Comparison of ENCODE assay signal across 11 mouse cellular contexts in genomic region chr2:132017611-132018010, GRCm38 (mm10). TPM values are rescaled to one million over a fixed set of nuclear protein-coding genes. Genes with fewer than 3 reads are reported as not detected.
A peak's percentile ranks its signal among the peaks of the same experiment; 100 is the strongest.
DNase-seq lines count a peak whose midpoint lies in the region; ATAC-seq and TF ChIP-seq lines count a peak whose summit lies in the region.
"Had no signal": no experiment of that assay in that cellular context is flagged by ENCODE, and none has a peak within 500 bp of the region (broad histone marks: within the 10 kb centered on the region; RNA-seq: fewer than 3 reads in every experiment).

No protein-coding gene starts in this region.

- H3K27ac ChIP-seq in lung, embryonic 14.5 days (ENCODE audit: low read depth) = no peak overlapping the region
- H3K27ac ChIP-seq in bone marrow macrophage, adult 2 months (ENCODE audit: insufficient read depth, low read depth, low read length) = peak overlapping the region; percentile 94
- no peak overlapping the region for H3K27ac ChIP-seq in neural tube, embryonic 15.5 days (replicated peaks)
- no peak overlapping the region for H3K27ac ChIP-seq in left cerebral cortex, adult 2 months
- no peak overlapping the region for H3K27ac ChIP-seq in hindbrain, embryonic 16.5 days (ENCODE audit: low read depth, low read length)
- H3K27ac ChIP-seq: heart, adult 2 months had no signal

- no peaks in the 10 kb centered on the region for H3K27me3 ChIP-seq in lung, embryonic 14.5 days (ENCODE audit: insufficient read depth, low read length)
- H3K27me3 ChIP-seq in neural tube, embryonic 15.5 days (replicated peaks) = no peaks in the 10 kb centered on the region
- no peaks in the 10 kb centered on the region for H3K27me3 ChIP-seq in hindbrain, embryonic 16.5 days (replicated peaks; ENCODE audit: control insufficient read depth, insufficient read depth, low read length)

- peak; percentile 79; the same call in 1 of the 2 replicates for ATAC-seq in lung, embryonic 14.5 days (ENCODE audit: insufficient read depth)
- ATAC-seq in megakaryocyte progenitor cell, adult 5-6 weeks (replicated peaks; ENCODE audit: poor library complexity) = peak; percentile 18; the same call in 1 of the 2 replicates
- ATAC-seq in neural tube, embryonic 15.5 days (ENCODE audit: low FRiP score) = no peak
- no peak for ATAC-seq in hindbrain, embryonic 16.5 days

- no peak overlapping the region for H3K4me3 ChIP-seq in lung, embryonic 14.5 days (ENCODE audit: low read depth, low read length)
- no peak overlapping the region for H3K4me3 ChIP-seq in lung, adult 2 months (replicated peaks; ENCODE audit: extremely low read depth, low read depth, low read length)
- no peak overlapping the region for H3K4me3 ChIP-seq in bone marrow macrophage, adult 2 months (ENCODE audit: insufficient read depth, low read length)
- H3K4me3 ChIP-seq in neural tube, embryonic 15.5 days (replicated peaks) = no peak overlapping the region
- no peak overlapping the region for H3K4me3 ChIP-seq in left cerebral cortex, adult 2 months
- H3K4me3 ChIP-seq in hindbrain, embryonic 16.5 days (ENCODE audit: low read length) = no peak overlapping the region
- H3K4me3 ChIP-seq: heart, adult 2 months had no signal

- H3K9ac ChIP-seq in lung, embryonic 14.5 days = no peak overlapping the region
- no peak overlapping the region for H3K9ac ChIP-seq in neural tube, embryonic 15.5 days (replicated peaks)
- no peak overlapping the region for H3K9ac ChIP-seq in hindbrain, embryonic 16.5 days (ENCODE audit: low read depth, low read length)

- WGBS in lung, embryonic 14.5 days = 29% methylated on average over 7 of the region's 7 CpGs
- WGBS in lung, adult 2 months = 54% methylated on average over 7 of the region's 7 CpGs
- WGBS in neural tube, embryonic 15.5 days = 53% methylated on average over 7 of the region's 7 CpGs
- WGBS in hindbrain, embryonic 16.5 days = 64% methylated on average over 7 of the region's 7 CpGs

- no peak for TF ChIP-seq CTCF in lung, embryonic 14.5 days (IDR thresholded peaks at IDR 0.05; ENCODE audit: low read depth)
- no peak for TF ChIP-seq CTCF in lung, adult 2 months (IDR thresholded peaks at IDR 0.05; ENCODE audit: insufficient read depth, low read length)
- no peak for TF ChIP-seq CTCF in bone marrow macrophage, adult 2 months (IDR thresholded peaks at IDR 0.05; ENCODE audit: low read depth, low read length)
- no peak for TF ChIP-seq CTCF in left cerebral cortex, adult 2 months (IDR thresholded peaks at IDR 0.05)

- H3K4me1 ChIP-seq in lung, embryonic 14.5 days (ENCODE audit: insufficient read depth) = no peaks in the 10 kb centered on the region
- peaks cover 26% of the 10 kb centered on the region for H3K4me1 ChIP-seq in lung, adult 2 months (ENCODE audit: control insufficient read depth, insufficient read depth, low read length)
- peaks cover 71% of the 10 kb centered on the region for H3K4me1 ChIP-seq in bone marrow macrophage, adult 2 months (ENCODE audit: control insufficient read depth, insufficient read depth, low read length)
- H3K4me1 ChIP-seq in neural tube, embryonic 15.5 days = peaks cover 12% of the 10 kb centered on the region
- no peaks in the 10 kb centered on the region for H3K4me1 ChIP-seq in hindbrain, embryonic 16.5 days (ENCODE audit: control insufficient read depth, insufficient read depth, low read depth, low read length)

- H3K36me3 ChIP-seq in lung, embryonic 14.5 days (ENCODE audit: insufficient read depth) = no peaks in the 10 kb centered on the region
- no peaks in the 10 kb centered on the region for H3K36me3 ChIP-seq in neural tube, embryonic 15.5 days
- no peaks in the 10 kb centered on the region for H3K36me3 ChIP-seq in hindbrain, embryonic 16.5 days (ENCODE audit: control insufficient read depth, insufficient read depth, low read length)

- peak; percentile 70 for DNase-seq in lung, embryonic 14.5 days
- no peak for DNase-seq in lung, adult 2 months
- peak; percentile 45 for DNase-seq in heart, adult 8-10 months (ENCODE audit: low spot score)
- DNase-seq in left cerebral cortex, adult 2 months (ENCODE audit: extremely low spot score in 1 of 2, low spot score in 2 of 2) = no peak
- DNase-seq: cerebellum, postnatal 14 days; left cerebral cortex, postnatal 4 days had no signal

- intact Hi-C loops in left cerebral cortex, adult 2 months (cut with DNase I) = no loop called here

- no peaks in the 10 kb centered on the region for H3K9me3 ChIP-seq in lung, embryonic 14.5 days (ENCODE audit: low read depth, low read length)
- no peaks in the 10 kb centered on the region for H3K9me3 ChIP-seq in neural tube, embryonic 15.5 days (replicated peaks)
- no peaks in the 10 kb centered on the region for H3K9me3 ChIP-seq in hindbrain, embryonic 16.5 days (ENCODE audit: control insufficient read depth, low read length)

- H3K4me2 ChIP-seq in lung, embryonic 14.5 days = no peak overlapping the region
- no peak overlapping the region for H3K4me2 ChIP-seq in neural tube, embryonic 15.5 days
- no peak overlapping the region for H3K4me2 ChIP-seq in hindbrain, embryonic 16.5 days (ENCODE audit: low read length)

- TF ChIP-seq POLR2A in lung, adult 2 months (IDR thresholded peaks at IDR 0.05; ENCODE audit: borderline replicate concordance, extremely low read depth, low read depth, low read length) = no peak
- TF ChIP-seq POLR2A in bone marrow macrophage, adult 2 months (IDR thresholded peaks at IDR 0.05; ENCODE audit: borderline replicate concordance, low read depth, low read length) = no peak

RNA-seq across cellular contexts. Expression of gene Rassf2, which starts 12.4 kb away (rescaled TPM):
- polyA plus RNA-seq in lung, embryonic 14.5 days (2014; fragmentation: Nextera tagmentation; extraction: Ambion mirVana) = 15.8 and 15.9 TPM in 2 replicates
- polyA plus RNA-seq in lung, adult 2 months (2012; rRNA removed) = 26.6 and 27.1 TPM in 2 replicates
- polyA plus RNA-seq in bone marrow macrophage, adult 2 months (2012; ENCODE audit: insufficient read depth, insufficient read length, missing spikeins) = 136 and 155 TPM in 2 replicates
- total RNA-seq in heart, adult 8-10 months (2022) = 1 to 10 TPM; 4.1 to 7.7 (median 6.6) TPM
- 32.9 and 42.8 TPM in 2 replicates for total RNA-seq in megakaryocyte progenitor cell, adult 5-6 weeks (2015)
- 65.5 and 71.5 TPM in 2 replicates for total RNA-seq in megakaryocyte progenitor cell, adult 5-6 weeks (2017)
- 21.6 and 22.5 TPM in 2 replicates for polyA plus RNA-seq in neural tube, embryonic 15.5 days (2015; fragmentation: Nextera tagmentation; extraction: Ambion mirVana)
- 10 to 100 TPM; 39.2 to 41.2 TPM for total RNA-seq in left cerebral cortex, adult 2 months (2021)
- 25.2 and 34.2 TPM in 2 replicates for polyA plus RNA-seq in hindbrain, embryonic 16.5 days (2015; fragmentation: Nextera tagmentation; extraction: Ambion mirVana)

Comparison
In these comparisons a context has a peak if more than half of its experiments do, and no peak if none do; other contexts are left out.
1. DNase-seq: peak in lung, embryonic 14.5 days (single experiment) and heart, adult 8-10 months (single experiment); none in lung, adult 2 months (single experiment) and left cerebral cortex, adult 2 months (0 of 2).
2. ATAC-seq: peak in lung, embryonic 14.5 days (single experiment) and megakaryocyte progenitor cell, adult 5-6 weeks (single experiment); none in neural tube, embryonic 15.5 days (single experiment) and hindbrain, embryonic 16.5 days (single experiment).